Mouse (Mus musculus) layer of hippocampus, adult 8-10 months (tissue): ENCODE data around the gene Atg101. TPM values are rescaled to one million over a fixed set of nuclear protein-coding genes. Genes with fewer than 3 reads are reported as not detected.

Experiments used
- DNase-seq, 2 experiments: peaks; one replicate each; pipeline ENCODE4 v3.0.0; 2022; ENCODE audit warnings: low spot score in 2 of 2
- total RNA-seq, 4 experiments: library from RNA; stranded (reverse); gene quantifications; 2 replicates each; pipeline ENCODE4 v1.2.4; 2022

The Atg101 gene
- total RNA-seq, 4 experiments from 2014 or later: 43.4 to 48.1 (median 46.1) TPM

GRCm38 (mm10) chr15:101333165-101333564, 49.1 kb downstream of the Atg101 start:
- DNase-seq: no peak

GRCm38 (mm10) chr15:101333648-101334047, 49.6 kb downstream of the Atg101 start:
- DNase-seq: no peak

DNA sequence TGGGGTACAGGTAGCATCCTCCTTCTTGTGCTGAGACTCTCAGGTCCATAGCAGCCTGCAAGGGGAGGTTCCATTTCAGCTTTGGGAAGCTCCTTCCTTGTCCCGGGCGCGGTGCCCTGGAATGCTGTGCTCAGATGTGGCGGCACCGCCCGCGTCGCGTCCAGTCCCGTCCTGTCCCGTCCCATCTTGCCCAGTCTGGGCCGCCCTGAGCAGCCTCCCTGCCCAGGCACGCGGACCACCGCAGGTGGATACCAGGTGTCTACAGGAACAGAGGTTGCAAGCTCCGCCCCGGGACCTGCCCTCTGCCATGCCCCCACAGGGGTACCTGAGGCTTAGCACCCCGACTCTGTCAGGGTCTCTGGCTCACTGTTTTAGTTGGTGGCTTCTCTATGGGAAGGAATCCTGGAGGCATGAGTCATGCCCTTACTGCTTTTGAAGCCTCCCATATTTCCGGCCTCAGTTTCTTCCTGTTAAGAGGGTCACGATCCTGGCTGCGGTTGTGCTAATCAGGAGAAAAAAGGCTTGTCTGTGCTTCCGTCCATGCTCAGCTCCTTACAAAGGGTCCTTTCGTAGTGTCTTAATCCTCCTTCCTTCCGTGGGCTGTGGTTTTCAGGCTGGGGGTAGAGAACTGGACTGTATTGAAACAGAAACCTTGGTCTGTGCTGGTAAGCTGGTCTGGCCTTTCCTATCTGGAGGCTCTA, 52.6 kb downstream of the Atg101 start:
- no peak for DNase-seq

DNA sequence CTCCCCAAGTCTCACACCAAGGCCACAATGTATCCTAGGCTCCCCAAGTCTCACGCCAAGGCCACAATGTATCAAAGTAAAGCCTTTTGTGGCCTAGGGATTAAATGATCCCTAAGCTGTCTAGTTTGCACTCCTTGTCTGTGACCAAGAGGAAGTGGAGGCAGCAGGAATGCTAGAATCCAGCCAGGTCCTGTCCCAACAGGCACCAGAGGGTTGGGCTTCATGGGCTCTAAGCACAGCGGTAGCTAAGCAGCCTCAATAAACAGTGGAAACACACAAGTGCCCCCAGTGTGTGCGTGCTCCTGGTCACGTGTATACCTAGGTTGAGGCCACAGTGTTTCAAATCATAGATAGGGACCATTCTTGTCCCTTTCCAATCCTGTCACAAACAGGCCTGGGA, 54.3 kb downstream of the Atg101 start:
- no peak for DNase-seq

DNA sequence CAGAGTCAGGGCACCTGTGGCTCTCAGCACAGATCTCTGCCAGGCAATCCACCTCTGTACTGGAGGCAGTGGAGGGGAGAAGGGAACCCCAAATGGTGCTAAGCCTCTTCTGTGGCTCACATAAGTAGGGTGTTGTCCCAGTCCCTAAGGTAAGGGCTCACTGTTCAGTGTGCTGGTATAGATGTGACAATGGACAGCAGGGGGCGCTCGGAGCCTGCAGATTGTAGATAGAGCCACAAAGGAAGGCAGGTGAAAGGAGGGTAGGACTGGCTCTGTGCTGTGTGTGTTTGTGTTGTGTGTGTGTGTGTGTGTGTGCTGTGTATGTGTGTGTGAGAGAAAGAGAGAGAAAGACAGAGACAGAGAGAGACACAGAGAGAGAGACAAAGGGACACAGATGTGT, 55.5 kb downstream of the Atg101 start:
- DNase-seq: peak; percentile 65 to 91

Other genes with a start within 250 kb of the Atg101 start
- gene Gm47841, start 236.9 kb upstream of the Atg101 start, total RNA-seq: not detected
- 1 to 10 TPM; 1.3 to 2.4 (median 1.8) TPM for gene Fignl2, start 205.7 kb upstream of the Atg101 start, total RNA-seq
- under 1 TPM in 1 of 4 experiments, not detected in 3; 0.25 TPM for gene Ankrd33, start 168.5 kb upstream of the Atg101 start, total RNA-seq
- gene Acvrl1, start 155.8 kb upstream of the Atg101 start, total RNA-seq: 10 to 100 TPM; 14.1 to 16.5 (median 14.9) TPM
- gene Acvr1b, start 110.2 kb upstream of the Atg101 start, total RNA-seq: 10 to 100 TPM; 81.2 to 96.0 (median 85.4) TPM
- gene Grasp, start 60.1 kb upstream of the Atg101 start, total RNA-seq: 10 to 100 TPM; 57.6 to 64.4 (median 61.9) TPM
- 10 to 100 TPM; 50.3 to 89.6 (median 71.5) TPM for gene Nr4a1, start 30.0 kb upstream of the Atg101 start, total RNA-seq
- gene 6030408B16Rik, start 8.9 kb downstream of the Atg101 start, total RNA-seq: under 1 TPM in 3 of 4 experiments, not detected in 1; 0.26 to 0.55 (median 0.54) TPM
- gene Krt80, start 85.9 kb downstream of the Atg101 start, total RNA-seq: under 1 TPM in 3 of 4 experiments, not detected in 1; 0.17 to 0.48 (median 0.43) TPM
- under 1 TPM in 1 of 4 experiments, not detected in 3; 0.45 TPM for gene Krt7, start 126.8 kb downstream of the Atg101 start, total RNA-seq
- gene Krt87, start 154.5 kb downstream of the Atg101 start, total RNA-seq: under 1 TPM; 0.23 to 0.52 (median 0.35) TPM
- gene Krt88, start 163.5 kb downstream of the Atg101 start, total RNA-seq: not detected
- not detected for gene Krt81, start 179.5 kb downstream of the Atg101 start, total RNA-seq
- not detected for gene Krt86, start 189.2 kb downstream of the Atg101 start, total RNA-seq
- gene Krt83, start 207.2 kb downstream of the Atg101 start, total RNA-seq: not detected
- not detected for gene Gm49425, start 233.0 kb downstream of the Atg101 start, total RNA-seq
- gene Krt84, start 248.5 kb downstream of the Atg101 start, total RNA-seq: not detected